Mouse (Mus musculus) forebrain, embryonic 13.5 days (tissue): ENCODE measurements around the gene Tomm22. TPM values are rescaled to one million over a fixed set of nuclear protein-coding genes. Genes with fewer than 3 reads are reported as not detected.

ENCODE experiments used
- ATAC-seq: fragments of 200-750 bp; cut with Nextera tagmentation; 2 replicates; pipeline ENCODE4 v1.8.0; 2017
- H3K27ac ChIP-seq: fragments of 300-500 bp; sonication (generic); 2 replicates; pipeline ENCODE4 v1.5.1; 2015; ENCODE audit warnings: inconsistent platforms, mild to moderate bottlenecking, moderate library complexity
- H3K27me3 ChIP-seq: fragments of 300-500 bp; sonication (generic); 2 replicates; pipeline ENCODE4 v1.6.1; 2015; ENCODE audit warnings: mild to moderate bottlenecking, inconsistent platforms
- H3K36me3 ChIP-seq: fragments of 300-500 bp; sonication (generic); 2 replicates; pipeline ENCODE4 v1.6.1; 2015; ENCODE audit warnings: mild to moderate bottlenecking, inconsistent platforms; ENCODE audit not compliant: poor library complexity, severe bottlenecking
- H3K4me1 ChIP-seq: fragments of 300-500 bp; sonication (generic); 2 replicates; pipeline ENCODE4 v1.6.1; 2015; ENCODE audit warnings: inconsistent platforms
- H3K4me2 ChIP-seq: fragments of 300-500 bp; sonication (generic); 2 replicates; pipeline ENCODE4 v1.6.1; 2015; ENCODE audit warnings: inconsistent platforms, mild to moderate bottlenecking, moderate library complexity
- H3K4me3 ChIP-seq: fragments of 300-500 bp; sonication (generic); 2 replicates; pipeline ENCODE4 v1.5.1; 2015; ENCODE audit warnings: mild to moderate bottlenecking, inconsistent platforms
- H3K9ac ChIP-seq: fragments of 300-500 bp; sonication (generic); 2 replicates; pipeline ENCODE4 v1.6.1; 2015; ENCODE audit warnings: mild to moderate bottlenecking, inconsistent platforms
- H3K9me3 ChIP-seq: fragments of 300-500 bp; sonication (generic); replicated peaks from 2 replicates; pipeline ENCODE4 v1.6.1; 2016; ENCODE audit warnings: inconsistent platforms
- WGBS: fragments of 180-500 bp; shearing (Covaris S2); methylation state at CpG from one replicate; pipeline ENCODE4 v1.1.7; 2015; 5-methylcytosine and 5-hydroxymethylcytosine counted together
- polyA plus RNA-seq: library from polyadenylated mRNA; unstranded; fragments of >200 nt; fragmentation: Nextera tagmentation; extraction: Ambion mirVana; gene quantifications from 2 replicates; pipeline ENCODE4 v1.2.1, GENCODE M21; 2015

Tomm22 gene
- polyA plus RNA-seq, 1 experiment from 2014 or later, result 288 TPM

DNA sequence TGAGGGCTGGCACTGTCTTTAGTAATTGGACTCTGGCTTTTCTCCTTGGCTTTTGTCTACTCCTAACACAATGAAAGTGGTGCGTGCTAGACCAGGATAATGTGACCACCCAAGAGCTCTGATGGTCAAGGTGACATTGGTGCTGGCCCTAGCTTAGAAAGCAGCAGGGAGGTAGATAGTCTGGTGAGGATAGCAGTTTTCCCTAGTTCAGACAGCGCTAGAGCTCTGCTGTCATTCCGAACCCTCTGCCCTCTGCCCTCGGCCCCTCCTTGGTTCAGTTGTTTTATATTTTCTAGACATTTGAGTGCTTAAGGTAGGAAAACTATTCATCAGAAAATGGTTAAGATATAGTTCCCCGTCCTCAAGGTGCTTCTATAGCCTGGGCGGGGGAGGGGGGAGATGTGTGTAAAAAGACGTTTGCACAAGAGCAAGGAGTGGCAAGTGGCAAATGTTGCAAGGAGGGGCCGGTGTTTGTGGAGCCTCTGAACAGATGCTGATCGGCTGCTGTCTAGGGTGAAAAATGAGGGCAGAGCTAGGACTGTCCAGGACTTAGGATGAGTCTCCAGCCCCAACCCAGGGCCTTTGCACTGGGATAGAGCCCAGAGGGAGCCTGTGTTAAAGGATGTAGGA is 27.0 kb downstream of the Tomm22 start:
- WGBS, result 78% methylated on average over 9 of the region's 9 CpGs
- peaks cover 25% of the 10 kb centered on the region for H3K4me1 ChIP-seq
- no peak overlapping the region for H3K4me2 ChIP-seq
- H3K36me3 ChIP-seq, result peaks cover 31% of the 10 kb centered on the region
- ATAC-seq, result no peak
- peak overlapping the region; percentile 80 for H3K27ac ChIP-seq
- no peaks in the 10 kb centered on the region for H3K27me3 ChIP-seq
- no peaks in the 10 kb centered on the region for H3K9me3 ChIP-seq
- no peak overlapping the region for H3K4me3 ChIP-seq
- H3K9ac ChIP-seq, result no peak overlapping the region

DNA sequence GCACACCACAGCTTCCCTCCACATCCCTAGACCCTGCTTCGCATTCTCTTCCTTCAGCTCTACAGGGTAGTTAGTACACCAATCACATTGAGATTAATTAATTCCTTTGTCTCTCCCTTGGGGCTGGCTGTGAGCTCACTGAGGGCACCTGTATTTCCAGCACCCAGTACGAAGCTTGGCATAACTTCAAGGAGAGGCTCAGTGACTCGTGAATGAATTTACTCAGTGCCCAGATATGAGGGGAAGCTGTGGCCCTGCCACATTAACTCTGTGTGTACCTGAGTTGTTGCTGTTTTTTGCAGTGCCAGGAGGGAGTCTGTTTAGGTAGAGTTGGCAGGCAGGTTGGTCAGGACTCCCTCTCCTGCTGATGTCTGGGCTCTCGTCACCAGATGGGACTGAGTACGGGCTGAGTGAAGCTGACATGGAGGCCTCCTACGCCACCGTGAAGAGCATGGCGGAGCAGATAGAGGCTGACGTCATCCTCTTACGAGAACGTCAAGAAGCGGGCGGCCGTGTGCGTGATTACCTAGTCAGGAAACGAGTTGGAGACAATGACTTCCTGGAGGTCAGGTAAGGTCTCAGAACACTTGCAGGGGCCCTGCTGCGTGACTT is 36.0 kb downstream of the Tomm22 start:
- Histone ChIP-seq H3K36me3 (peaks cover 51% of the 10 kb centered on the region), H3K9ac (no peak overlapping the region), H3K4me2 (no peak overlapping the region), H3K4me3 (no peak overlapping the region), H3K4me1 (peaks cover 7% of the 10 kb centered on the region; the same call in 1 of the 2 replicates), H3K27ac (no peak overlapping the region; the same call in 1 of the 2 replicates), H3K9me3 (no peaks in the 10 kb centered on the region), H3K27me3 (no peaks in the 10 kb centered on the region)
- no peak for ATAC-seq
- 84% methylated on average over 17 of the region's 17 CpGs for WGBS

DNA sequence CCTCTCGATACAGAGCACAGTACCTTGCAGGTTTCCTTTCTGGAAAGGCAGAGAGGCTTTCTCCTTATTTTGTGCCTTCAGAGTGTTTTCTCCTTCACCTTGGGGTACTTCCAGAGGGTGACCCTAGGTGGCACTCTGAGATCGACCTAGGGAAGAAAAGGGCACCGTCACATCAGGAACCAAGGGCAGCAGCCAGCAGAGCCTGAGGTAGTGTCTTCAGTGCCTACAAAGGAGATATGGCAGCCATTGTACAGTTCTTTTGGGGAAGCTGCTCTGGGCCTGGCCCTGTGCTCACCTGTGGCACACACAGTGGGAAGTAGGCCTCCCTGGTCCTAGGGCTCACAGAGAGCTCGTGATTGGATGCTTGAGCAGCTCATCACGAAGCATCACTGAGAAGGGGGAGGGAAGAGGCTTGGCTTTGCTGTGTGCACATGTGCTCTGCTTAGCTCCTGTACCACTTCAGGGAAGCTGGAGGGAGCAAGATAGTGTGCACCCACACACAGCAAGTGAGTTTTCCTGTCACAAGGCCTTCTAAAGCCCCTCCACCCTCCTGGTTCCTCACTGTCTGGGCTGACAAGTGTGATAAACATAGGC is 37.7 kb downstream of the Tomm22 start:
- ATAC-seq, result no peak
- peaks cover 67% of the 10 kb centered on the region for H3K36me3 ChIP-seq

DNA sequence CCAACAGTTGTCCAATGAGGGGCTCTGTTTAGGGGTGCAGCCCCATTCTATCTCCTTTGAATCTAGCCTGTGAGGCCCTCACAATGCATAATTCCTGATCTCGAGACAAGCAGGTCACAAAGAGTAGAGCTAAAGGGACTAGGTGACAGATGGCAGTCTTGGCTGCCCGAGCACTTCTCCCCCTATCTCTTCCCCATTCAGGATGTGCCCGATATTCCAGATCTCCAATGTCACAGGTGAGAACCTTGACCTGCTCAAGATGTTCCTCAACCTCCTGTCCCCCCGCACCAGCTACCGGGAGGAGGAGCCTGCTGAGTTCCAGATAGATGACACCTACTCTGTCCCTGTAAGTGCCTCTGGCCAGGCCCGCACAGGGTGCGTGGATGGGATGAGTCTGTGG is 45.0 kb downstream of the Tomm22 start:
- peaks cover 98% of the 10 kb centered on the region for H3K36me3 ChIP-seq
- ATAC-seq, result no peak
- H3K4me2 ChIP-seq, result no peak overlapping the region
- H3K4me1 ChIP-seq, result no peaks in the 10 kb centered on the region
- H3K27ac ChIP-seq, result no peak overlapping the region
- WGBS, result 93% methylated on average over 7 of the region's 7 CpGs
- H3K4me3 ChIP-seq, result no peak overlapping the region
- H3K27me3 ChIP-seq, result no peaks in the 10 kb centered on the region
- H3K9ac ChIP-seq, result no peak overlapping the region
- H3K9me3 ChIP-seq, result no peaks in the 10 kb centered on the region

More for the DNA sequence above, 37.7 kb downstream of the Tomm22 start:
- H3K4me3 ChIP-seq, result no peak overlapping the region
- no peak overlapping the region for H3K27ac ChIP-seq
- no peak overlapping the region for H3K9ac ChIP-seq
- H3K27me3 ChIP-seq, result no peaks in the 10 kb centered on the region
- no peak overlapping the region for H3K4me2 ChIP-seq
- no peaks in the 10 kb centered on the region for H3K9me3 ChIP-seq
- WGBS, result 88% methylated on average over 5 of the region's 5 CpGs
- peaks cover 7% of the 10 kb centered on the region; the same call in 1 of the 2 replicates for H3K4me1 ChIP-seq

DNA sequence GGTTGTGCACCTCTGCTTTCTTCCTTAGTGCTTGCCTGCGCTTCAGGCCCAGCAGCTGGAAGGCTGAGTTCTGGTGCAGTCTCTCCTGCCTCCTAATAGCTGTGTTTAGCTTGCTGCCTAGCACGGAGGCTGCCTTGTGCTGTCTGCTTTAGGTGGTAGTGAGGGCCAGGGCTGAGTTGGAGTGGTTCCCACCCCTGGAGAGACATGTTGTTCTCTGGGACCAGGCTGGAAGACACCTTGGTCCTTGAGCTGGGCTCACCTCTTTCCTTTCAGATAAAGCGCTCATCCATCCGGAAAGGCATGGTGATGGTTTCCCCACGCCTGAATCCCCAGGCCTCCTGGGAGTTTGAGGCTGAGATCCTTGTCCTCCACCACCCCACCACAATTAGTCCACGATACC is 46.0 kb downstream of the Tomm22 start:
- ATAC-seq, result no peak
- Histone ChIP-seq H3K36me3 (peaks cover 97% of the 10 kb centered on the region), H3K4me2 (no peak overlapping the region), H3K4me1 (no peaks in the 10 kb centered on the region), H3K4me3 (no peak overlapping the region), H3K27me3 (no peaks in the 10 kb centered on the region), H3K27ac (no peak overlapping the region), H3K9me3 (no peaks in the 10 kb centered on the region), H3K9ac (no peak overlapping the region)
- 83% methylated on average over 6 of the region's 6 CpGs for WGBS

DNA sequence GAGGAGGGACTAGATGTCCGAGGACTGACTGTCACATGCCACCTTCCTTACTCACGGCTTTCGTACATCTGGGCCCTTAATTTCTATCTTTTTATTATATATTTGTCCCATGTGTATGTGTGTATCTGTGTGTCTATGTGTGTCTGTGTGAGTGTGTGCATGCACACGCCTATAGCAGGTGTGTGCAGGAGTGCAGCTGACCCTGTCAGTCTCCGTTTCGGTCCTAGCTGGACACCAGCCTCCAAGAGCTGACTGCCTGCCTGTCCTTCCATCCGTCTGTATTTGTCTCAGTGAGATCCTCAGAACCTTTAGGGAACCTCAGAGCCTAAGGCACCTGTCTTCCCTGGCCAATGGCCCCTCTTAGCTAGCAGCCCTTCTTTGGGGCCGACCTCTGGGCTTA is 49.6 kb downstream of the Tomm22 start:
- Histone ChIP-seq H3K9ac (no peak overlapping the region), H3K9me3 (no peaks in the 10 kb centered on the region), H3K4me2 (no peak overlapping the region), H3K27ac (no peak overlapping the region), H3K36me3 (peaks cover 85% of the 10 kb centered on the region), H3K4me3 (no peak overlapping the region), H3K4me1 (no peaks in the 10 kb centered on the region), H3K27me3 (no peaks in the 10 kb centered on the region)
- no peak for ATAC-seq
- WGBS, result 88% methylated on average over 8 of the region's 8 CpGs

DNA sequence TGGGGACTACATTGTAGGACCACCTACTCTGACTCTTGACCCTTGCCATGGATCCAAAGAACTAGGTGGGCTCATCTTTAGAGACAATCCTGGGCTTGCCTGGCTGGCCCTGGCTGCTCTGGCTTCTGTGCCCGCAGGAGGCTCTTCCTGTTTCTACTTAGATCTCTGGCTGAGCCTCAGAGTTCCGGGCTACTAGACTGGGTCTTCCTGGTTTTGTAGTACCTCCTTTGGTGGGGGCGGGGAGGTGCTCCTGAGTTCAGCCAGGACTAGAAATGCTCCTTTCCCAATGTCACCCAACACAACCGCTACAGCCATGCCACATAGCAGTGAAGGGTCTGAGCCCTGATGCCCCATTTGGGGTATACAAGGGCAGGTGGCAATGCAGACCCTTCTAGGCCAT is 50.1 kb downstream of the Tomm22 start:
- Histone ChIP-seq H3K36me3 (peaks cover 85% of the 10 kb centered on the region), H3K4me1 (no peaks in the 10 kb centered on the region), H3K4me3 (no peak overlapping the region), H3K9ac (no peak overlapping the region), H3K9me3 (no peaks in the 10 kb centered on the region), H3K27ac (no peak overlapping the region), H3K27me3 (no peaks in the 10 kb centered on the region), H3K4me2 (no peak overlapping the region)
- WGBS, result 89% methylated on average over 4 of the region's 4 CpGs
- no peak for ATAC-seq

Other genes with a start within 250 kb of the Tomm22 start
- gene Csnk1e, start 215.3 kb upstream of the Tomm22 start, polyA plus RNA-seq, result 200 and 208 TPM in 2 replicates
- gene Kcnj4, start 165.6 kb upstream of the Tomm22 start, polyA plus RNA-seq, result not detected in 2 replicates
- gene Kdelr3, start 154.4 kb upstream of the Tomm22 start, polyA plus RNA-seq, result 5.1 and 6.4 TPM in 2 replicates
- gene Ddx17, start 124.1 kb upstream of the Tomm22 start, polyA plus RNA-seq, result 61.5 and 66.8 TPM in 2 replicates
- gene Dmc1, start 65.8 kb upstream of the Tomm22 start, polyA plus RNA-seq, result 1.4 and 1.5 TPM in 2 replicates
- 5.8 and 6.3 TPM in 2 replicates for gene Fam227a, start 11.9 kb upstream of the Tomm22 start, polyA plus RNA-seq
- gene Cby1, start 11.7 kb upstream of the Tomm22 start, polyA plus RNA-seq, result 103 and 109 TPM in 2 replicates
- gene Josd1, start 17.1 kb downstream of the Tomm22 start, polyA plus RNA-seq, result 17.9 and 18.7 TPM in 2 replicates
- gene Gtpbp1, start 20.0 kb downstream of the Tomm22 start, polyA plus RNA-seq, result 47.2 and 50.9 TPM in 2 replicates
- 8.1 and 8.4 TPM in 2 replicates for gene Sun2, start 71.7 kb downstream of the Tomm22 start, polyA plus RNA-seq
- gene Dnal4, start 107.0 kb downstream of the Tomm22 start, polyA plus RNA-seq, result 90.6 and 94.0 TPM in 2 replicates
- gene Nptxr, start 133.9 kb downstream of the Tomm22 start, polyA plus RNA-seq, result 7.9 and 8.3 TPM in 2 replicates
- not detected in 2 replicates for gene Npcd, start 163.4 kb downstream of the Tomm22 start, polyA plus RNA-seq
- gene Cbx6, start 163.8 kb downstream of the Tomm22 start, polyA plus RNA-seq, result 39.0 and 43.8 TPM in 2 replicates
- gene Apobec3, start 220.8 kb downstream of the Tomm22 start, polyA plus RNA-seq, result 5.8 and 6.6 TPM in 2 replicates